In the genomic region with DNA sequence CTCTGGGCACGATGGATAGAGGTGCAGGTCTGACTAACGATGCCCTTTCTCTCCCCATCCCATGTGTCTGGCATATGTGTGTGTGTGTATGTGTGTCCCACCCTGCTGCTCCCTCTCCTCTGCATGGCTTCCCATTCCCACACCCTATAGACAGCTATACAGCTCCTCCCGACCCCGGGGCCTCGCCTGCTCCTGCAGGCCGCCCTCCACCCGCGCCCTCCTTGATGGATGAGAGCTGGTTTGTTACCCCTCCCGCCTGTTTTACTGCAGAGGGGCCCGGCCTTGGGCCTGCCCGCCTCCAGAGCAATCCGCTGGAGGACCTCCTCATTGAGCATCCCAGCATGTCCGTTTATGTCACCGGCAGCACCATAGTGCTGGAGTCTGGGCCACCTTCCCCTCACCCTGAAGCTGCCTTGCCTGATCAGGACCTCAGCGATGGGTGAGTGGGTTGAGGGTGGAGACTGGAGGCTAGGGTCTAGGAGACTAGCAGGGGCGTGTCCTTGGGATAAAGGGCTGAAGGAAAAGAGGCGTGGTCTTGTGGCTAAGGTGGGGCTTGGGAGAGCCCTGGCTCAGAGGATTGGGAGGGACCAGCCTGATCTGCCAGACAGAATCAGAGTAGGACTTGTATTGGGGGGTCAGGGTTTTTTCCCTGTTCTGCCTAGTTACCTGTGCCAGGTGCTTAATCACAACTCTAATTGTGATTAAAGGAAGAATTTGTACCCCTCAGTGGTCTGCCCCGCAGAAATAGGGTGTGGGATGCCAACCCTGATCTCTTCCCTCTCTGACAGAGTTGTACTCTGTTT, we compare ENCODE assay signal across 8 mouse cellular contexts. TPM values are rescaled to one million over a fixed set of nuclear protein-coding genes. Genes with fewer than 3 reads are reported as not detected.
DNase-seq lines count a peak whose midpoint lies in the region; ATAC-seq lines count a peak whose summit lies in the region.
"Had no signal": no experiment of that assay in that cellular context is flagged by ENCODE, and none has a peak within 500 bp of the region (broad histone marks: within the 10 kb centered on the region; RNA-seq: fewer than 3 reads in every experiment).

No protein-coding gene starts in this region.

- 0 out of 2 replicates have a peak, but pooled peaks cover 3% of the 10 kb centered on the region for H3K36me3 ChIP-seq in hindbrain, embryonic 11.5 days (ENCODE audit: control insufficient read depth, insufficient read depth, low read length)
- H3K36me3 ChIP-seq in neural tube, embryonic 13.5 days = peaks cover 56% of the 10 kb centered on the region

- no peaks in the 10 kb centered on the region for H3K27me3 ChIP-seq in hindbrain, embryonic 11.5 days (ENCODE audit: control insufficient read depth, insufficient read depth, low read length)
- no peaks in the 10 kb centered on the region for H3K27me3 ChIP-seq in neural tube, embryonic 13.5 days
- H3K27me3 ChIP-seq: lung, embryonic 15.5 days had no signal

- ATAC-seq in hindbrain, embryonic 11.5 days (ENCODE audit: low FRiP score) = no peak
- ATAC-seq in neural tube, embryonic 13.5 days (ENCODE audit: low read depth) = no peak

- peak; percentile 21 for DNase-seq in lung, postnatal 10 days
- DNase-seq in lung, postnatal 36 days = no peak
- DNase-seq in embryo, embryonic 11 days = peak; percentile 43
- DNase-seq in hindbrain, embryonic 11.5 days (ENCODE audit: low spot score) = peak; percentile 35
- no peak for DNase-seq in urinary bladder, adult 2 months (ENCODE audit: low spot score)
- DNase-seq in heart, postnatal 14 days = no peak

- intact Hi-C loops in heart, postnatal 14 days (cut with DNase I) = loop anchor here (5.0 kb wide), 1 partner anchor 179 kb away; no protein-coding TSS in a partner anchor

- 0 out of 2 replicates have a peak overlapping the region, but pooled peaks have one; percentile 15 for H3K9ac ChIP-seq in hindbrain, embryonic 11.5 days (ENCODE audit: low read depth, low read length)
- peak overlapping the region; percentile 63 for H3K9ac ChIP-seq in neural tube, embryonic 13.5 days
- H3K9ac ChIP-seq: lung, embryonic 15.5 days had no signal

- H3K27ac ChIP-seq in hindbrain, embryonic 11.5 days (ENCODE audit: low read depth, low read length) = no peak overlapping the region
- H3K27ac ChIP-seq in neural tube, embryonic 13.5 days (replicated peaks) = peak overlapping the region; percentile 54
- H3K27ac ChIP-seq: lung, embryonic 15.5 days had no signal

- H3K4me2 ChIP-seq in hindbrain, embryonic 11.5 days (replicated peaks; ENCODE audit: low read depth, low read length) = no peak overlapping the region
- peak overlapping the region; percentile 88 for H3K4me2 ChIP-seq in neural tube, embryonic 13.5 days
- H3K4me2 ChIP-seq: lung, embryonic 15.5 days had no signal

- no peaks in the 10 kb centered on the region for H3K9me3 ChIP-seq in hindbrain, embryonic 11.5 days (ENCODE audit: control insufficient read depth, low read length)
- no peaks in the 10 kb centered on the region for H3K9me3 ChIP-seq in neural tube, embryonic 13.5 days
- H3K9me3 ChIP-seq: lung, embryonic 15.5 days had no signal

- 44% methylated on average over 18 of the region's 18 CpGs for WGBS in hindbrain, embryonic 11.5 days
- 21% methylated on average over 18 of the region's 18 CpGs for WGBS in neural tube, embryonic 13.5 days

- H3K4me1 ChIP-seq in hindbrain, embryonic 11.5 days (replicated peaks; ENCODE audit: control insufficient read depth, insufficient read depth, low read length) = peaks cover 10% of the 10 kb centered on the region
- H3K4me1 ChIP-seq in neural tube, embryonic 13.5 days (replicated peaks) = peaks cover 52% of the 10 kb centered on the region

- no peak overlapping the region for H3K4me3 ChIP-seq in hindbrain, embryonic 11.5 days (ENCODE audit: low read depth, low read length)
- peak overlapping the region; percentile 13; the same call in 1 of the 2 replicates for H3K4me3 ChIP-seq in neural tube, embryonic 13.5 days
- H3K4me3 ChIP-seq: lung, embryonic 15.5 days had no signal

RNA-seq across cellular contexts. Expression of a gene that starts 5.1 kb away (rescaled TPM):
- polyA plus RNA-seq in hindbrain, embryonic 11.5 days (2014; fragmentation: Nextera tagmentation; extraction: Ambion mirVana) = 66.1 and 80.9 TPM in 2 replicates
- polyA plus RNA-seq in neural tube, embryonic 13.5 days (2015; fragmentation: Nextera tagmentation; extraction: Ambion mirVana) = 136 and 139 TPM in 2 replicates
- polyA plus RNA-seq in urinary bladder, adult 2 months (2012; rRNA removed) = 82.3 and 107 TPM in 2 replicates
- total RNA-seq in heart, postnatal 14 days (2021) = 100 to 1,000 TPM; 560 to 604 TPM

RNA-seq across cellular contexts. Expression of a gene that starts 28.7 kb away (rescaled TPM):
- 56.8 and 64.3 TPM in 2 replicates for polyA plus RNA-seq in hindbrain, embryonic 11.5 days (2014; fragmentation: Nextera tagmentation; extraction: Ambion mirVana)
- polyA plus RNA-seq in neural tube, embryonic 13.5 days (2015; fragmentation: Nextera tagmentation; extraction: Ambion mirVana) = 51.3 and 55.5 TPM in 2 replicates
- 28.0 and 32.2 TPM in 2 replicates for polyA plus RNA-seq in urinary bladder, adult 2 months (2012; rRNA removed)
- total RNA-seq in heart, postnatal 14 days (2021) = 10 to 100 TPM; 29.6 TPM

Comparison
In these comparisons a context has a peak if more than half of its experiments do, and no peak if none do; other contexts are left out.
1. DNase-seq: peak in lung, postnatal 10 days (single experiment), embryo, embryonic 11 days (single experiment) and hindbrain, embryonic 11.5 days (single experiment); none in lung, postnatal 36 days (single experiment), urinary bladder, adult 2 months (single experiment) and heart, postnatal 14 days (0 of 2).